Mouse (Mus musculus) thymus, adult 2 months (tissue): ENCODE data around the gene Capns1.

ENCODE experiments used
- CTCF ChIP-seq: fragments of 200-500 bp; IDR thresholded peaks from 2 replicates; pipeline ENCODE4 v1.5.1; 2012; ENCODE audit warnings: mild to moderate bottlenecking, control low read depth, low read length, moderate library complexity, borderline replicate concordance; ENCODE audit not compliant: control insufficient read depth, poor library complexity, insufficient read depth; ENCODE audit errors: extremely low read depth
- POLR2A ChIP-seq: fragments of 200-500 bp; IDR thresholded peaks from 2 replicates; pipeline ENCODE4 v1.6.1; 2012; ENCODE audit warnings: mild to moderate bottlenecking, low read length, control low read depth, moderate library complexity; ENCODE audit not compliant: control insufficient read depth, poor library complexity, insufficient read depth; ENCODE audit errors: extremely low read depth

GRCm38 (mm10) chr7:30178256-30178655 lies 20.4 kb downstream of the Capns1 start:
- TF ChIP-seq CTCF = no peak
- TF ChIP-seq POLR2A = no peak
